Mouse (Mus musculus): ENCODE results near the gene Cdkal1.

Cdkal1 gene

DNA sequence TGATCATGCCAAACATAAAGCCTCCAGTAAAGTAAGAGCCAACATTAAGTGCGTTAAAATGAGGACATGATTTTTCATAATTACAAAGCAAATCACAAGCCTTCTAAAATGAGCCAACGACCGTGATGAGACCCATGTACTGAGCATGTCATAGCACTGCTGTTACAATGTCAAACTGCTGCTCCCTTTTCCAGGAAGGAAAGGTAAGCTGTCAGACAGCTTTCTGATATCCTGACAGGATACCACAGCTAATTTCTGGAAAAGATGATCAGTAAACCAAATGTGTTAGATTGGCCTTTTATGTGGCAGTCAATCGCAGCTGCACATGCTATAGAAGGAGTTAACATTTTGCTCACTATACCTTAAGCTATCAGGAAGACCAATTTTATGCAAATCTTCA, 44.7 kb downstream of the Cdkal1 start:
- no peak for DNase-seq (ENCODE audit: low spot score in 2 of 2)

- DNase-seq (ENCODE audit: low spot score in 2 of 2) = no peak
These were observed 47.1 kb downstream of the Cdkal1 start for GRCm38 (mm10) chr13:29808383-29808782.

GRCm38 (mm10) chr13:29807930-29808329, 47.5 kb downstream of the Cdkal1 start:
- no peak for DNase-seq (ENCODE audit: low spot score in 2 of 2)

DNA sequence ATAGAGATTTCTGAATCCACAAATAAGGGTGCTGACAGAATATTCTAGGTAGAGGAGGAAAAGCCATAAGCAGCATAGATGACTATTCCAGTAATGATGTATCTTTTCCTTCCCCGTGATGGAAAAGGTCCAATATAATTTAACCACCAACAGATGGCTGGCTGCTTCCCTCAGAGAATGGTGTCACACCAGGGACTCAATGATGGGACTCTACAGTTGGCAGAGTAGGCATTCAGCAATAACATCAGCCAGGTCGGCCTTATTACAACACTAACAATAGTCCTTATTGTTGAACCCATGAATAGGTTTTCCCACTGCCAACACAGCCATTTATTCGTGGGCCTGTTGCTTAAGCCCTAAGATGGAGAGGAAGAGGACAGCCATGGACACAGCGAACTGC, 48.6 kb downstream of the Cdkal1 start:
- no peak for DNase-seq (ENCODE audit: low spot score in 2 of 2)

- DNase-seq (ENCODE audit: low spot score in 2 of 2) = no peak
These were observed 50.2 kb downstream of the Cdkal1 start for GRCm38 (mm10) chr13:29805296-29805695.

GRCm38 (mm10) chr13:29804034-29804433, 51.4 kb downstream of the Cdkal1 start:
- DNase-seq (ENCODE audit: low spot score in 2 of 2) = no peak

- DNase-seq (ENCODE audit: low spot score in 2 of 2) = no peak
These were observed 52.8 kb downstream of the Cdkal1 start for GRCm38 (mm10) chr13:29802699-29803098.

- no peak for DNase-seq (ENCODE audit: low spot score in 2 of 2)
These were observed 55.4 kb downstream of the Cdkal1 start for GRCm38 (mm10) chr13:29800078-29800477.

GRCm38 (mm10) chr13:29792112-29792511, 63.4 kb downstream of the Cdkal1 start:
- DNase-seq (ENCODE audit: low spot score in 2 of 2) = no peak

- no peak for DNase-seq (ENCODE audit: low spot score in 2 of 2)
These were observed 64.0 kb downstream of the Cdkal1 start for GRCm38 (mm10) chr13:29791439-29791838.

- DNase-seq (ENCODE audit: low spot score in 2 of 2) = no peak
These were observed 68.5 kb downstream of the Cdkal1 start for GRCm38 (mm10) chr13:29786984-29787383.

- no peak for DNase-seq (ENCODE audit: low spot score in 2 of 2)
These were observed 70.6 kb downstream of the Cdkal1 start for GRCm38 (mm10) chr13:29784894-29785293.

DNA sequence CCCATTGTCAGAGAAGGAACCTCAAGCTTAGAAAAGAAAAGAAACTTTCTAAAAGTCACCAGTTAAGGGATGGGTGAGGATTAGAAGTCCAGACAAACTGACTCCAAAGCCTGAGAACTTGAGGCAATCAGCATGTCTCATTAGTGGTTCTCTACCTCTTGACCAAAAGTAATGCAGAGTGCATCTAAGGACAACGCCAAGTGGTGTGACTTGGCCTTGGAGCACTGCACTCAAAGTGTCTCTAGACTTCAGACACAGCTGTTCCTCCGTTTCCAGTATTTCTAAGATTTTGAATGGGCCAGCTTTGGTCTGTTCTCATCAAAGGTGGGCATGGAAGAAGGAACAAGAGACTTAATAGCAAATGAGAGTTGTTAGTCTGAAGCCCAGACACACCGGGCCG, 74.1 kb downstream of the Cdkal1 start:
- DNase-seq (ENCODE audit: low spot score in 2 of 2) = no peak

GRCm38 (mm10) chr13:29780713-29781112, 74.8 kb downstream of the Cdkal1 start:
- DNase-seq (ENCODE audit: low spot score in 2 of 2) = no peak

- no peak for DNase-seq (ENCODE audit: low spot score in 2 of 2)
These were observed 76.0 kb downstream of the Cdkal1 start for GRCm38 (mm10) chr13:29779519-29779918.

DNA sequence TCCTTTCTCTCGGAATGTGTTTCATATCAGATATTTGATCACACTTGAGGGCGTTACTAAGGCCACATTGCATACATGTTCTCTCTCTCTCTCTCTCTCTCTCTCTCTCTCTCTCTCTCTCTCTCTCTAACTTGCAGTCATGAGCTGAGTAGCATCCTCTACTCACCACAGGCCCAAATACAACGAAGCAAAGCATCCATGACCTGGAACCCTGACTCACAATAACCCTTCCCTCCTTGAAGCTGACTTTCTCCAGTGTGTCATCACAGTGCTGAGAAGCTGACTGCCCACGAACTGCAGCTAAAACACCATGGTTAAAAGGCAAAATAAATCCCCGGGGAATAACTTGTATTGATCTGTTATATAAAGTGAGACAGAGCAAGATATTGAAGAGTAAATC, 76.4 kb downstream of the Cdkal1 start:
- no peak for DNase-seq (ENCODE audit: low spot score in 2 of 2)

DNA sequence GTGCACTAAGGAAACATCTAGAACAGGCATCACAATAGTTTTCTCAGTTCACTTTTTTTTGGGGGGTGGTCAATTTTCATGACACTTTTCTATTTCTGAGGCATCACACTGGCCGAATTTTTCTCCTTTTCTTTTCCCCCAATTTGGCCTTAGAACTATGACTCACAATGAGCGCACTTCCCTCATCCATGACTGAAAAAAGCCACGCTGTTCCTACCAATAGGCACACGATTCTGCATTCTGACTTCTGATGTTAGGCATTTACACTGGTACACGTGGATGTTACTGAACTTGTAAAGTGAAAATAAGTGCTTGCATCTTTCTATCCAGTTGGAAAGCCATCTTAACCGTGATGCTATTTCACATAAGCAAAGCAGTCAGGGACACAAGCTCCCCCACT, 77.3 kb downstream of the Cdkal1 start:
- DNase-seq (ENCODE audit: low spot score in 2 of 2) = no peak

DNA sequence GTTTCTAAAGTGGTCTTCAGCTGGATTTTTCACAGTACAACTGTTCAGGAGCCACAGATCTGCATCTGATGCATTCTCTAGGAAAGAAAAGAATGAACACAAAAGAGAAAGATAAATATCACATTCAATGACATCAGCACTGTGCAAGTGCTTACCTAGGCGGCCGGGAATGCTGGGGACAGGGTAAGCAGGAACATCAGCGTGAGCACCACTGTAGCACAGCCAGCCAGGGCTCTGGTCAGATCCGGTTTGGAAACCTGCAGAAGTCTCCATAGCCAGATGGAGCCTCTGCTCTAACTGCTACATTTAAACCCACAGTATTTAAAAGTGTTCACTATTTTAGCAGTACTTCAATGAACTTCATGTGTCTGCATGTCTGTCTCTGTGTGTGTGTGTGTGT, 78.2 kb downstream of the Cdkal1 start:
- no peak for DNase-seq (ENCODE audit: low spot score in 2 of 2)

GRCm38 (mm10) chr13:29775603-29776230, 79.8 kb downstream of the Cdkal1 start:
- no peak for DNase-seq (ENCODE audit: low spot score in 2 of 2)

DNA sequence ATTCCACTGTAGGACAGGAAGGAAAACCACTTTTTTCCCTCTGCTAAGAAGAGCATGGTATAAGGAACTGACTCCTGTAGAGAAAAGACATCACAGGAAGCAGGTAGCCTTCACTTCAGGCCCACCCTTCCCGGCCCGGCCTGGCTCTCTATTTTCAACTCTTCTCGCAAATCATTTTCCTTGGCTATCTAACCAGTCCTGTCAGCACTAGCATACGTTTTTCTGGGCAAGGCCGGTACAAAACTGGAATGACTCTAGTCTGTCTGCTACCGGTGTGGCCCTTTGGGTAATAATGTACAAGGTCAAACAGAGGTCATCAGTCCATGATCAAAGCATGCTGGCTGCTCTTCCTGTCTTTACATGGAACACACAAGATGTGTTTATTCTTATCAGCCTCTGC, 81.9 kb downstream of the Cdkal1 start:
- DNase-seq (ENCODE audit: low spot score in 2 of 2) = no peak

DNA sequence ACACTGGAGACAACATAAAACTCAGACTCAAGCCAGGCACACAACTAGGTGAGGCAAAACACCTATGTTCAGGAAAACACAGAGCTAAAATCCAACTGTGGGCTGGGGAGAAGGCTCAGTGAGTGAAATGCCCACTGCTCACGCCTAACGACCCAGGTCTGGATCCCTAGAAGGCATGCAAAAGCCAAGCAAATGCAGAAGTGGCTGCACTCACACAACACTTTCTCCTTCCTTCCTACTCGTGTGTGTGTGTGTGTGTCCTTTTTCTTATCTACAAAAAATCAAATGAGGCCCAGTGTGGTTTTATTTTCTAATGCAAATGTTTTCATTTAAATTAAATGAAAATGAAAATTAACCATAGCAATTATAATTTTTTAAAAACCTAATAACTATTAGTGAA, 82.5 kb downstream of the Cdkal1 start:
- DNase-seq (ENCODE audit: low spot score in 2 of 2) = no peak

GRCm38 (mm10) chr13:29769647-29770436, 85.6 kb downstream of the Cdkal1 start:
- peak in 1 of 2 experiments; percentile 18 for DNase-seq (ENCODE audit: low spot score in 2 of 2)

- no peak for DNase-seq (ENCODE audit: low spot score in 2 of 2)
These were observed 87.4 kb downstream of the Cdkal1 start for GRCm38 (mm10) chr13:29768104-29768503.
